Mouse (Mus musculus) frontal cortex, postnatal 14 days (tissue): ENCODE measurements around the gene Rab19.
"Not testable (repeated sequence)": the region's sequence is repeated elsewhere in the genome, so short reads cannot be mapped to it uniquely, and the experiment has no call there.

Source experiments
- DNase-seq, 2 experiments: peaks; one replicate each; pipeline ENCODE4 v3.0.0; 2022; ENCODE audit warnings: low spot score in 2 of 2

Rab19 gene

DNA sequence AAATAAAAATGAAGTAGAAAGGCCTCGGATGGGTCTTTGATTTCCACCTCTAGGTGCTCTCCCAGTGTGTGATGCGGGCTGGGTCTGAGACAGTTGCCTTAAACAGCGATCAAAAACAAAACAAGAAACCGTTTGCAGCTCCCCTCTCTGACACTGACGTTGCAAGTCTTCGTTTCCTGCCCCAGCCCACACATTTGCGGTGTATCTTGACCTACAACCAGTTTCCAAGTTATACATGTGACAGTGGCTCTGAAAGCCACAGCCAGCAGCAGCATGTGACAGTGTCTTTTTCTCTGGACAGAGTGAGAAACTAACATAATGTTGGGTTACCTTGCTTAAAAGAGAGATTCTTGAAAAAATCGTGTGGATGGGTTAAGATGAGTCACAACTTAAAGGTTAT, 1.2 kb upstream of the Rab19 start:
- DNase-seq, result no peak

DNA sequence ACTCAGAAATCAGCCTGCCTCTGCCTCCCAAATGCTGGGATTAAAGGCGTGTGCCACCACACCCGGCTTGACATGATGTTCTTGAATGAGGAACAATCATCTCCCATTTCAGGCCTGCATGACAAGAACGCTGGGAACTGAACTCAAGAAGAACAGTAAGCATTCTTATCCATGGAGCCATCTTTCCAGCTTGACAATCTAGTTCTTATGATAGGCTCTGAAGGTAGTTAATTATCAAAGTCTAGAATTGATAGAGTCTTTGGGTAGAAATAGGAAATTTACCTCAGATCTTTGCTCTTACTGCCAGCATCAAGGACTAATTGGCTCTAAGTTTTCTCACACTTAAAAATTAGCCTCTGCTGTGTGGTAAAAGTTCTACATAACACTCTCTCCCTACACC, 699 bp upstream of the Rab19 start:
- DNase-seq, result no peak

DNA sequence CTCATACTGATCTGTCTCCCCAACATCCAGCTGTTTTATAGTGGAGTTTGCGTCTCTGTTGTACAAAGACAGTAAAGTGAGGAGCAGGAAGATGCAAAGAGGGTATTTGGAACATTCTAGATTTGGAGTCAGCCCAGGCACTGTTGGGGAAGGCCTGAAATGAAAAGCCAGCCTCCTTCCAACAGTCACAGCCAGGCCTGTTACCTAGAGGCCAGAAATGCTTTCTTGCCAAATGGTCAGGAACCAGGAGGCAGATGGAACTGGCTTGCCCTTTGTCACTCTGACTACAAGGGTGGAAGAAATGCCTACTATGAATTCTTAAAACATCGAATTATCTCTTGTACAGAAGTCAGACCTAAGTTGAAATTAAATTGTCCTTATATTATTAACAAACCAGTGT, 9.0 kb downstream of the Rab19 start:
- DNase-seq, result no peak

DNA sequence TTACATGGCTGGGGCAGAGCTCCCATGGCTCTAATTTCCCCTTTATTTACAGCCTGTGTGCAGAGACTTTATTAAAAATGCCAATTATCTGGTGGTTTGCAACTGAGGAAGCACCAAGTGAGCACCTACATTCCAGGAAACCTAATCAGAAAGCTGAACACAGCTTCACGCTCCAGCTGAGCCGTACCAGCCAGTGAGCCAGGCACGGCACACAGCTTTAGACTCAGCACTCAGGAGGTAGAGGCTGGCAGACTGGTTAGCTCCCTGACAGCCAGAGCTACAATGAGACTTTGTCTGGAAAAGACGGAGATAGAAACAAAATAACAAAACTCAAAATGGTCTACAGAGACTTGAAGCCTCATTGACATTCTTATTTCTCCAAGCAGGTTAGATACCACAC, 14.5 kb downstream of the Rab19 start:
- no peak for DNase-seq

DNA sequence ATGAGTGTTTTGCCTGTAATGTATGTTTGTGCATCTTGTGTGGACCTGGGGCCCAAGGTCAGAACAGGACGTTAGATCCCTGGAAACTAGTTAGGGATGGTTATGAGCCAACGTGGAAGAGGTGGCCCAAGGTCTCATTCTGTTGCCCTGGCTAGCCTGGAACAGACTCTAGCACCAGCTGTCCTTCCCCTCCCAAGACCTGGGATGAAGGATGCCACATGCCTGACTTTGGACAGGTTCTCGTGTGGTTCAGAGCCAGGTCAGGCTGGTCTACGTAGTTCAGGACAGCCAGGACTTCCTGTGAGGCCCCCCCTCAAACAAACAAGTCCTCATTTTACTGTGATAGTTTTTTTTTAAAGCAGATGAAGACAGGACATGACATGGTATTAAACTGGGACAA, 14.9 kb downstream of the Rab19 start:
- no peak for DNase-seq

DNA sequence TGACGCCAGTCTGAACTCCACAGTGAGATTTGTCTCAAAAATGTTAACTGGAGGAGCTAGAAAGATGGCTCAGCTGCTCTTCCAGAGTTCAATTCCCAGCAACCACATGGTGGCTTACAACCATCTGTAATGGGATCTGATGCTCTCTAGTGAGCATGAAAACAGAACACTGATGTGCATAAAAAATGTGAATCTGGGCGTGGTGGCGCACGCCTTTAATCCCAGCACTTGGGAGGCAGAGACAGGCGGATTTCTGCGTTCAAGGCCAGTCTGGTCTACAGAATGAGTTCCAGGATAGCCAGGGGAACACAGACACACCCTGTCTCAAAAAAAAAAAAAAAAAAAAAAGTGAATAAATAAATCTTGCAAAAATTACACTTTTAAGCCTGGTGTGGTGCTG, 16.1 kb downstream of the Rab19 start:
- DNase-seq, result no peak

DNA sequence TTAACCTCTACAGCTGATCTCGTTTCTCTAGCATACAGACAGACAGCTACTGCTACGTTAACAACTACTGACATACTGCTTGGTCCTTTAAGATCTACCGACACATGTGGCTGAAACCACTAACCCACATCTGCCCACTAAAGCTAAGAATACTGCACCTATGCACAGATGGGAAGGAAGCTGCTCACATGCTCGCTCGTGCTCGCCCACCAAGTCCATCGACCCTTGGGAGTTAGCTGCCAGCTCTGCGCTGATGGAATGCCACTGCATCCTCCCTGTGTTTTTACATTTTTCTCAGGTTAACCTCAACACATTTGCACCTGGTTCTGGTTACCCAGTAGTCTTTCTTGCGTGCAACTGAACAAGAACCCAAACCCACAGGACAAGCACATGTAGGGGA, 17.4 kb downstream of the Rab19 start:
- DNase-seq, result no peak

DNA sequence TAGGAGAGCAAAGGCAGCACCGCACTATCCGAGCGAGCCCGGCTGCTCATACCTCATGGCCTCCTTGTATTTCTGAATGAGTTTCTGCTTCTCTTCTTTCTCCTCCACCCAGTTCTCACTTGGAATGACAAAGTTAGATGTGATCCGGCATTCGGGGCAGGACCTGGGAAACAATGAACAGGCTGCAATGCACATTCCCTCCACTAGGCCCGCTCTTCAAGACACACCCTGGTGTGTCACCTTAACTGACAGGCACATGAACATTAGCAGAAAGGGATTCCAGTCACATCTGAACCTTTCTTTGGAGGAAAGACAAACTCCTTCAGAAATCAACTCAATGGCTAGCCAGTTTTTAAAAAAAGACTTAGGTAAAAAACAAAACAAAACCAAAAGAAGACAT, 19.4 kb downstream of the Rab19 start:
- no peak for DNase-seq

DNA sequence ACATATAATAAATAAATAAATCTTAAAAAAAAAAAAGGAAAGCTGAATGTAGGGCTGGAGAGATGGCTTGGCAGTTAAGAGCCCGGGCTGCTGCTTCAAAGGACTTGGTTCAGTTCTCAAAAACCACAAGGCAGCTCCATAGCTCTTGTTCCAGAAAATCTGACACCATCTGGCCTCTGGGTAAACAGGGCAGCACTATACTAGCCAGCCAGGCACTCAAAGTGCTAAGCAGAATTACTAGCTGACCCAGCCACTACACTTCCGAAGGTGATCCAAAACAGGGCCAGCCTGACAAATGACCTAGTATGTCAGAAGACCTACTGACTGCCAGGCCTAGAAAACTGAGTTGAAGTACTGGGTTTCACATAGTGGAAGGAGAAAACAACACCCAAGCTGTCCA, 22.2 kb downstream of the Rab19 start:
- no peak for DNase-seq

DNA sequence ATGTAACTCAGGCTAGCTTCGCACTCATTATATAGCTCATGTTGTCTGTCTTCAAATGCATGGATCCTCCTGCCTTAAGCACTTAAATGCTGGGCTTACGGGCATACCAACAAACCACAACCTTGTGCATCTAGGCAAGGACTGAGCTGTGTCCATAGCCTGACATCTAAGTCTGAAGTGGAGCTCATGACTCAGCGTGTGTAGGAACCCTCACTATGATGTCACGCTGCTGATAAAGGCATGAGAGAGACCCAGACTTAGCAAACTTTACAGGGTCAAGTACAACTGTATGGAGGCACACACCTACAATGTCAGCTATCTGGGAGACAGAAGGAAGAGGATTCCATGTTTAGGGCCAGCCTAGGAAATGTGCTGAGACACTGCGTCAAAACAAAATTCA, 25.5 kb downstream of the Rab19 start:
- no peak for DNase-seq

DNA sequence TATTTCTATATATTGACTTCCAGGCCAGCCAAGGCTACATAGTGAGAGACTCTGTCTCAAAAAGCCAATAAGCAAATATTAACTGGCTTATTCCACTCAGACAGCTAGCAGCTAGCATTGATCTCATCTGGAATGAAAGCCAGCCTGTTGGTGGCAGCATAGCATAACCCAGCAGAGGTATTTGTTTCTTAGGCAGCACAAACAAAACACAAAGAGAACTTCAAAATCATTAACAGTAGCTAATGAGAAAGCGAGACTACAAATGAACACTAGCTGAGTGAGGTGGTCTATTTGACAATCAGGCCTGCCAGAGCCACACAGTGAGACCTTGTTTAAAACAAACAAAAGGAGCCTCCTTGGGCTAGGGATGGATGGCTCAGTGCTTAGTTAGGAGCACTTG, 33.1 kb downstream of the Rab19 start:
- DNase-seq, result no peak

DNA sequence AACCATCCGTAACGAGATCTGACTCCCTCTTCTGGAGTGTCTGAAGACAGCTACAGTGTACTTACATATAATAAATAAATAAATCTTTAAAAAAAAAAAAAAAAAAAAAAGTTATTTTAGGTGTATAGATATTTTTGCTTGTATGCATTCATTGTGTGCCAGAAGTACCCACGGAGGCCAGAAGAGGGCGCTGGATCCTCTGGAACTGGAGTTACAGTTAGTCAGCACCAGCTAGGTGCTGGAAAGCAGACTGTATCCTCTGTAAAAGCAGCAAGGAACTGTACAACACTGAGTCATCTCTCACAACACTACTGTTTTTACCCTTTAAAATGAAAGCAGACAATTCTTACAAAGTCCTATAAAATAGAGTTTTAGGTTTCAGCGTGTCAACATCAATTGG, 34.8 kb downstream of the Rab19 start:
- peak; percentile 39 to 63 for DNase-seq

DNA sequence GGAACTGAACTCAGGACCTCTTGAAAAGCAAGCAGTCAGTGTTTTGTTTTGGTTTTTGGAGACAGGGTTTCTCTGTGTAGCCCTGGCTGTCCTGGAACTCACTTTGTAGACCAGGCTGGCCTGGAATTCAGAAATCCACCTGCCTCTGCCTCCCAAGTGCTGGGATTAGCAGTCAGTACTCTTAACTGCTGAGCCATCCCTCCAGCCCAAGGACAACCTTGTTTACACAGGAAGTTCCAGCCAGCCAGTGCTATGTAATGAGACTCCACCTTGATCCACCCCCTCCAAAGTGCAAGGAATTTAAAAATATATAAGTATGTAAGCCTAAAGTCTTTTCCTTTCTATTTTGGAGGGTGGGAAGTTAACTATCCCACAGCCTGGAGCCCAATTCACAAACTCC, 35.7 kb downstream of the Rab19 start:
- not testable (repeated sequence) for DNase-seq

DNA sequence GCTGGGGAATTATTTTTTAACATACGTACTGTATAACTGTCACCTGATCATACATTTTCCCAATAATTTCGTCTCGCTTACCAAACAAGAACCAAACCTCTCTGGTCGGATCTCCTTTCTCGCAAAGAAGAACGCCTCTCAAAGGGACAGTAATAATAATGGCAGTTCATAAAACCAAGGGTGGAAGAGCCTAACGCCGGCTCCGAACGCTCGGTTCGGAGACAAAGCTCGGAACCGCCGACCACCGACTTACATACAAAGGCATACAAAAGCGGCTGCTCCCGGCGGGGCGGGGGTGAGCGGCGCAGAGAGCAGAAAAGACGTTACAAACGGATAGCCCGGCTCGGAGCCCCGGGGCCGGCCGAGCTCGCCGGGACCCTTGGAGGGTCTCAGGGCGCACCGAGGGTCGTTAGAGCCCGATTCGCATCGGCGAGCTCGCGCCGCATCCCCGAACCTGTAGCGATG, 38.4 kb downstream of the Rab19 start:
- peak in 1 of 2 experiments; percentile 29 for DNase-seq

DNA sequence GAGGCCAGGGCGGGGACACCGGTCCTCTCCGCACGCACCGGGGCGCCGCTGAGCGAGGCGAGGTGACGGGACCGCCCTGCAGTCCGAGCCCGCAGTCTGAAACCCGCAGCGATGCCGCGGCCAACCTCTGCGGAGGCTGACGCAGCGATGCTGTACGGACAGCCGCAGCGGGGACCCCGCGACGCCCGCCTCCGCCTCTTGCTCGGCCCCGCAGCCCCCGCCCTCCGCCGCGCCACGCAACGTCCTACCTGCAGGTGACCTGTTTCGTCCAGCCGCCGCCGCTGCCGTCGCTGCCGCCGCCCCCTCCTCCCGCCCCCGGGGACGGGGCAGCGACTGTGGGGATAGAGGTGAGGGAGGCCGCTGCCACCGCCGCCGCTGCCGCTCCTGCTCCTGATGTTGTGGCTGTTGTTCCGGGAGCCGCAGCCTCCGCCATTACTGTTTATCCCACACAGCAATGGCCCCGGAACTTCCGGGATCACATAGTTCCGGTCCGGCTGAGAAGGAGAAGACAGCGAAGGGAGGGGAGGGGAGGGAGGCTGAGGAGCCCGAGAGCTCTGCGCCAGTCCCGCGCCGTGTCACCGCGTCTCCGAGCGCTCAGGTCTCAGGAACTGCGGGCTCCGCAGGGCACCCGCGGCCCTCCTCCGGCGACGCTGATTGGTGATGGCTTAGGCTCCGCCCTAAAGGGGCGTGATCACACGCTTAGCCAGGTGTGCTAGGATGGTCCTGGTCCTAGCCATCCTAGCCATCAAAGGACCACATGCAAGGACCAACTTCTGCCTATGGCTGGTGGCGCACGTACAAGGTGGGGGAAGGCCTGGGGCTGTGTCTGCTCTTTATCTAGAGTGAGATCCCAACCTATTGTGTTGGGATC, 39.1 kb downstream of the Rab19 start, which contains the start of gene Mkrn1:
Gene Mkrn1 (minus strand): TSS at position 612 of the 871 bp plus-strand sequence.
- DNase-seq, result peak; percentile 72

DNA sequence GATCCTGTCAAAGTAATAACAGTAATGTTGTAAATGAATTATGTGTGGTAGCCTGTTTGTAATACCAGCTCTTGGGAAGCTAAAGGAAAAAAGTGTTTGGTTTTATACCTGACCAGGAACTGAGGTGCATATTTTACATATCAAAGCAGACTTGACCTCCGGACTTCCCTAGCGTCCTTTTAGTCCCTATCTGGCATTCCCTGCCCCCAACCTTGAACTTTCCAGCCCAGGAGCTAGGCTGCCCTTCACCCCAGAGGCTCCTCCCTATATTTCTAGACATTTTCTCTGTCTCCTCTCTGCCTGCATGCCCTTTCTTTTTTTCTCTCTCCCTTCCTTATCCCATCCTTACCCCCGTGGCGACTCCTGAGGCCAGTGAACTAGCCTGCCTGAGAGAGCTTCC, 39.9 kb downstream of the Rab19 start:
- DNase-seq, result no peak

DNA sequence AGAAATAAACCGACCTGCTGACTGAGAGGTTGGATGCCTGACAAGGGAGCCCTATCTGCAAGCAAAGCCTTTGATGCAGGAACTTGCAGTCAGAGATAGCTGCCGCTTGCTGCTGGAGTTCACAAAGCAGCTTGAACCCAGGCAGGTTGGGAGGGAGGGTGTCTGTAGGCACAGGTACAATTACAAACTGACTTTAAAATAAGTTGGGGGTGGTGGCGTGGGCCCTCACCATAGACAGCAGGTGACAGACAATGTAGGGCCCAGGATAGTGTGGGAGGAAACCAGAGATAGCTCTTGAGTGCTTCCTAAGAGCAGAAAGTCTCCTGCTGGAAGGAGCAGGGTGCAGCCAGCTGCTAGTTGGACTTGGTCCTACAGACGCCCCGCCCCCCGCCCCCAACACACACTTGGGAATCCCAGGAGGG, 42.2 kb downstream of the Rab19 start:
- DNase-seq, result no peak

DNA sequence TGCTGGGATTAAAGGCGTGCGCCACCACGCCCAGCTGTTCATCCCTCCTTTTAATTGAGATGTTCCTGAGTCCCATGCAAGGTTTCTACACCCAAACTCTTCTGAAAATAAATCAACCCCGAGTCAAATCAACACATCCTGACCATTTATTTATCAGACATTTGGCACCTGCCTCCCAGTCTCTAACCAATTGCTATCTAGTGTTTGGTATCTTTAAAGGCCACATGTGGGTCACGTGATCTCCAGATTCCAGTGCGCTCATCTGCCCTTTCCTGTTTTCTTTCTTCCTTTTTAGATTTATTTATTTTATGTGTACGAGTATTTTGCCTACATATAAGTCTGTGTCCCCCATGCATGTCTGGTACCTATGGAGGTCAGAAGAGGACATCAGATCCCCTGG, 42.7 kb downstream of the Rab19 start:
- DNase-seq, result no peak

DNA sequence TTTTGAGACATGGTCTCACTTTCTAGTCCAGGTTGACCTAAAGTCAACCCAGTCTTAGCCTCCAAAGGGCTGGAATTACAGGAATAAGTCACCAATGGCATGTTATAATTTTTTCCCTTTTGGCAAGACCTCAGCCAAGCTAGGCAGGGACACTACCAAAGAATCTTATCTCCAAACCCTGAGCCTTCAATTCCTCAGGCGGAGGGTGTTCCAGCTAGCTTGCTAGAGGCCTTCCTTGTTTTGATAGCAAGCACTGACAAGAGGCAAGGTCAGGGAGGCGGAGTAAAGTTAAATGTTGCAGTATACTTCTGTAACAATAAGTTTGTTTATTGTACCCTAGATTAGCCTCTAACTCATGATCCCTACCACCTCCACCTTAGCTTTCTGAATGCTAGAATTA, 44.2 kb downstream of the Rab19 start:
- DNase-seq, result no peak

DNA sequence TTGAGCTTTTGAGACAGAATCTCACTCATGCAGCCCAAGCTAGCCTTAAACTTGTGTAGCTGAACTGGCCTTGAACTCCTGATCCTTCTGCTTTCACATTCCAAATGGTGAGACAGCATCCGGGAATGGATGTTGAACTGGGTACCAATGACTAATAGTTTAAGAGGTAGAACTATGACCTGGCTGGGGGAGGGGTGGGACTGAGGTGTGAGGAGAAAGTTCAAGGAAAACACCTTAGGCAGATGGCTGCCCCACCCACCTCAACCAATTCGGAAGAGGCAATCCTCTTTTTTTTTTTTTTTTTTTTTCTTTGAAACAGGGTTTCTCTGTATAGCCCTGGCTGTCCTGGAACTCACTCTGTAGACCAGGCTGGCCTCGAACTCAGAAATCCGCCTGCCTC, 45.8 kb downstream of the Rab19 start:
- DNase-seq, result no peak

DNA sequence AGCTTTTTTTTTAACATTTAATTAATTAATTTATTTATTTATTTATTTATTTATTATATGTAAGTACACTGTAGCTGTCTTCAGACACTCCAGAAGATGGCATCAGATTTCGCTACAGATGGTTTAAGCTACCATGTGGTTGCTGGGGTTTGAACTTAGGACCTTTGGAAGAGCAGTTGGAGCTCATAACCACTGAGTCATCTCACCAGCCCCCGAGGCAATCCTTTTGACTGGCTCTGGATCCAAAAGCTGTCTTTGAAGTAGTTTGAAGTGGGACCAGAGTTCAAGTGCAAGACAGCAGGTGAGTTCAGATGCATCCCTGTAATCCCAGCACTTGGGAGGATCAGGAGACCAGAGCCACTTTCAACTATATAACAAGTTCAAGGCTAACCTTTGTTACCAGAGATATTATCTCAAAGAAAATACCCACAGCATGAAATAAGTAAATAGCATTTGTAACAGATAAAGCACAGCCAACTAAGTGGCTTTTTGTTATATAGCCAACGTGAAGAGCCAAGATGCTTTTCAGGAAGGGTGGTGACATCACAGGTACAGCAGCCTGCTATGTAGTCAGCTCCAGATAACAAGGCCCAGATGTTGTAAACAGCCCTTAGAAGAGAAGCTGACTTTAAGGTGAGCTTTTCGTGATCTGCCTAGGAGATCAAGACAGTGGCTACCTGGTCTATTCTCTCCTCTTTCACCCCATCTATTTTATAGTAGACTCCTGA, 46.5 kb downstream of the Rab19 start:
- DNase-seq, result no peak

DNA sequence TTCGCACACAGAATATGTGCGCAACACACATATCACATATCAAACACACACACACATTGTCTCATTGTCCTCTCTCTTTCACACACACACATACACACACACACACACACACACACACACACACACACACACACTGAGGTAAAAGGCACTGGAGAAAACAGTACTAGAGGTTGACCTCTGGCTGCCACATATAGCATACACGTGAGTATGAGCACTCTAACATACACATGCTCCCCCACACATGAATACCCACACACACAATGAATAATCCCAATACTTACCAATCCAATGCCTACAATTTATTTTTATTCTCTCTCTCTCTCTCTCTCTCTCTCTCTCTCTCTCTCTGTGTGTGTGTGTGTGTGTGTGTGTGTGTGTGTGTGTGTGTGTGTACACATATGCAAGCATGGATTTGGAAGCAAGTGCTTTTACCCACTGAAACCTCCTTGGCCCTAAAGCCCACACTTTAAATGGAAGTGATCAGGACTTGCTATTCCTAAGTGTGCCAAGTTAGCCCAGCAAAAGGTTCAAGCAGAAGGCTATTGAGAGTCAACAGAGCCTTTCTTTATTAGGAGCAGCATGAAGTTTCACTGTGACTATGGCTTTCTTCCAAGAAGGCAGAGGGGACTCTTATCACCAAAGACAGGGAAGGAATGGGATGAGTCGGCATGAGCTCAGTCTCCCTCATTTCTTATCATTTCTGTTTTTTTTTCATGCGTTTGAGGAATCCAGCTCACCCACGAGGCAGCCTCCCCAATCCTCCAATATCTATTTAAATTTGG, 48.2 kb downstream of the Rab19 start:
- DNase-seq, result no peak
